Mouse (Mus musculus) c-Kit-positive CD71-positive TER-119-positive erythroid progenitor cells, embryonic 14.5 days (primary cell): ENCODE data around the gene Gm6096.

ENCODE experiments used
- DNase-seq: peaks from one replicate; pipeline ENCODE4 v3.0.0-alpha.2; 2013; ENCODE audit warnings: low spot score

Gm6096 gene

GRCm38 (mm10) chr7:34235602-34236001 is 15.2 kb upstream of the Gm6096 start:
- DNase-seq: no peak

GRCm38 (mm10) chr7:34238086-34238485 is 12.8 kb upstream of the Gm6096 start:
- DNase-seq: no peak

- no peak for DNase-seq
Measured at GRCm38 (mm10) chr7:34242176-34242575, 8.7 kb upstream of the Gm6096 start.

DNA sequence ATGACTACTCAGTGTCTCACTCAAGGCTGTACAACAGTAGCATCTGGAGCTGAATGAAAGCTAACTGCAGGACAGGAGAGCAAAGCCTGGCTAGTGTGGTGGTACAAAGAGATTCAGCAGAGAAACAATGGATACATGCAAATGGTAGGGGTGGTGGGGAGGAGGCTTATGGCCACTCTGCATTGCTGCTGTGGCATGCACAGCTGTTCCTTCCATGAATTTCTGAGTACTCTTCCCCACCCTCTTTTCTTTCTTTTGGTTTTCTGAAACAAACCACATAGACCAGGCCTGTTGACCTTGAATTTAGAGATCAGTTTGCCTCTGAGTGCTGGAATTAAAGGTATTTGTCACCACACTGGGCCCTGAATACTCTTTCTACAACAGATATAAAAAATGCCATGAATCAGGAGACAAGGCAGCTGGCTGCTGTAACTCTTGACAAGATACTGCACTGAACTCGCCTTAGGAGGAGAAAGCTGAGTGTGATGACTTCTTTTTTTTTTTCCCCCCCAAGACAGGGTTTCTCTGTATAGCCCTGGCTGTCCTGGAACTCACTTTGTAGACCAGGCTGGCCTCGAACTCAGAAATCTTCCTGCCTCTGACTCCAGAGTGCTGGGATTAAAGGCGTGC is 3.9 kb upstream of the Gm6096 start:
- DNase-seq: no peak

GRCm38 (mm10) chr7:34252030-34252429 is 1.2 kb downstream of the Gm6096 start:
- no peak for DNase-seq

DNA sequence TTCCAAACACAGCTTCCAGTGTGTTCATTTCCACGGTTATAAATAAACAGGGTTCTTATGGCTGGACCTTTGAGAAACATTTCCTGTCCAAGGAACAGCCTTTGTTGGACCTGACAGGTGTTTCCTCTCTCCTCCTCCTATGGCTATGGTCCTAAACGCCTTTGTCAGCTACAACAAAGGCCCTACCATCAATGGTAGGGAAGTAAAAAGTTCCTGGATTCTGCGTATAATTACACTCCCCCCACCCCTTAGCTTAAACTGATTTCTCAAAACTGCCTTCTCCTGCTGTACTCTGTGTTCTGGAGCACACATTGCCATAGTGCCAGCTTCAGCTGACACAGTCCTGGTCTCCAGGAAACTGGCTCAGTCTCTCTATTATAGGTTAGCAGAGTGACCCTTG is 4.3 kb downstream of the Gm6096 start:
- DNase-seq: no peak

DNA sequence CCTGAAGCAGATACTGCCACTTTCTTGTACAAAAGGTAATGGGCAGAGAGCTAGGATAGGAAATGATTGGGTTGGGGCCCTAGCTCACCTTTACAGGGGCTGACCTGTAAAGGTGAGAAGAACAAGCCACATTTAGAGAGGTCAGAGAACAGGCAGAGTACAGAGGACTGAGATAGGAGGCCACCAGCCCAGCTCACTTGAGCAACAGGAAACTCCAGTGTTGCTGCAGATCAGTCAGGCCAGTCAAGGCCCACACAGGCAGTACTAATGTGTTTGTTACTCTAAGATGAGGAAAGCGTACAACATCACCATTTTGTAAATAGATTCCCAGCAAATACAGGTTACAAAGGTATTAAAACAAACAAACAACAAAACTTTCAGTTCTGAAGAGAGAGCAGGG is 5.1 kb downstream of the Gm6096 start:
- DNase-seq: no peak

- DNase-seq: no peak
Measured at GRCm38 (mm10) chr7:34257279-34257678, 6.4 kb downstream of the Gm6096 start.

- no peak for DNase-seq
Measured at GRCm38 (mm10) chr7:34258407-34258806, 7.6 kb downstream of the Gm6096 start.

- no peak for DNase-seq
Measured at GRCm38 (mm10) chr7:34263437-34263836, 12.6 kb downstream of the Gm6096 start.

DNA sequence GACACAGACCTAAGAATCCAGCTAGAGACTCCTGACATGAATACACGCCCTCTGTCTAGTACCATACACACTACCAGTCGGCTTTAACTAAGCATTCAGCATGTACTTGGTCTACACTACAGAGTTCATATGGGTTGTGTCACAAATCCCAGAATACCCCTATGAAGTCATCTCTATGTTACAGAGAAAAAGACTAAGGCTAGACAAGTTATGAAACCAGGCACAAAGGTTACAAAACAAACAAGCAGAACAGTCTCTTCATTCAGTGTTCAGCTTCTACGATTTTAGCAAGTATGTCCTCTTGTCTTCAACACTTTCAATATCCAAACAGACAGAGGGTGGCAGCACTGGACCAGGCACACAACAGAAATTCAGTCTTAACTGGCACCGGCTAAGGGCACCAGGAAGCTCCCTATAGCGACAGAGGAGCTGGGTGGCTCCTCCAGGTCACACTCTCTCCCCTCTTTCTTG is 15.1 kb downstream of the Gm6096 start:
- peak; percentile 22 for DNase-seq

DNA sequence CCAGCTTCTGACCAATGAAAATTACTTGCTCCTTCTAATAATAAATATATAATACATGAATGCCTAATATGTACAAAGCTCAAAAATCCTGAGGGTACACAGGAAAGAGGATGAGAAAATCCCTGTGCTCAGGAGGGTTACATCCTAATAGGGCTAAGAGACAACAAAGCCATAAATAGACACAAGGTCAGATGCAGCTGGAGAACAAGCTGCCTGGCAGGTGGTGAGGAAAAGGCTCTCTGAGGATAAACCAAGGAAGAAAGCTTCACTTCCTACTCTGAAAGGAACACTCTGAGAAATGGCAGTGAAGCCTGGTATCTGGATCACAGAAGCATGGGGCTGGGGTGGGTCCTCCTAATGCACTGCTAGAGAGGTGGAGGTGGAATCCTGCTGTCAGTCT is 15.6 kb downstream of the Gm6096 start:
- no peak for DNase-seq

DNA sequence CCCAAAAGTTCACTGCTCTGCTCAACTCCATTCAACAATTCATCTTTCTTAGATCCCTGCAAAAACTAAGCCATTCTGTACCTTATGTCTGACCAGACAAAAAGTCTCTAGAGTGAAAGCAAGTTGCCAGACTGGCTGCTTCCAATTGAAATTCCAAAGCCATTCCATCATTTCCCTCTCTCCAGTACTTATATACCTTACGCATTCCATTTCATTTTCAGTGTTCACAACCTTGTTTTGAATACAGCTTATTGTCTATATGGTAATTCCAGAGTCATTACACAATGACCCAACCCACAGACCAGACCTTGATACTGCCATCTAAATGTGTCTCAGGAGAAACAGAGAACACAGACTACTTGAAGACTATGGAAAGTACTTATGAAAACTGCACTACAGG is 17.6 kb downstream of the Gm6096 start:
- DNase-seq: no peak

DNA sequence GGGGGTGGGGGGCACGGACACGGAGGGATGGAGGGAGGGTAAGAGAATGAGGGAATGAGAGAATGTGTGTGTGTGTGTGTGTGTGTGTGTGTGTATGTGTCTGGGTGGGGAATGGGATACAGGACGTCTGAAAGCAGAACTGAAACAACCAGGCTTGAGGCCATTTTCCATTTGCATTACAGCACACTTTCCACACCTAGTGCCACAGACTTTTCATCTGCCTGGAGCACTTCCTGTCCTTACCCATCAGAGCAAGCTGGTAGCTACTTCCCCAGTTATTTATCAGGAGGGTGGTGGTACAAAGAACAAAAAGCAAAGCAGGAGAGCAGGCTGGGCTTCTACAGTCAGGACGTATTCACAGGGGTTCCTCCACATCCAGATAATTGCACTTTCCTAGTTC is 21.6 kb downstream of the Gm6096 start:
- DNase-seq: no peak

DNA sequence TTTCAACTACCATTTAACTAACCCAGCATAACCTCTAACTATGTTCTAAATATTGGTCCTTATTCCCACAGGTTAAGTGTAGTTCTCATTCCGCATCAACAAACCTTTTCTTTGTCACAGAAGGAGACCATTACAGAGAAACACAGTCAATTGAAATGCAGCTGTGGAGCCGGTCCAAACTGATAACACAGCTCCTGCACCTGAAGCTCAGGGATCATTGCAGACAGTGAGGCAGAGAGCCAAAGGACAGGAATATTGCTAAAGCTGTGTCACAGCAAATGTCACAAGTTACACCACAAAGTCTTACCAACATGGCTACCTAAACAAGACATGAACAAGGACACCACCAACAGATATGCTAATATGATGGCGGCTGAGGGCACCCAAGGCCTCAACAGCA is 25.2 kb downstream of the Gm6096 start:
- no peak for DNase-seq

DNA sequence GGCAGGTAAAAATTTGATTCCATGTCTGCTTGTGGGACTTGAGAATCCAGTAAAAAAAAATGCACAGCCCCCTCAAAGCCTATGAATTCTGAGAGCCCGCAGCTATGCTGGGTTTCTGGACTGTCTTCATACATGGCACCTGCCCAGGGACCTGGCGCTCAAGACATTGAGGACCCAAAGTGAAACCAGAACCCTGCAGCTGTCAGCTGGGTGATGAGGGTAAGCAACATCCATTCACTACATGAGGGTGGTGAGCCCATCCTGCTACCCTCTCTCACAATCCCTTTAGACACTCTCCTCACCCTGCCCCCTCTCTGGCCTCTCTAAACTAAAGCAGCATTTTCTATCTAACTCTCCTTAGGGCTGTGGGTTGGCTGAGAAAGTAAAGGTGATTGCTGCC is 26.8 kb downstream of the Gm6096 start:
- DNase-seq: no peak

- no peak for DNase-seq
Measured at GRCm38 (mm10) chr7:34290450-34291151, 39.8 kb downstream of the Gm6096 start.

GRCm38 (mm10) chr7:34291265-34291664 is 40.4 kb downstream of the Gm6096 start:
- DNase-seq: no peak

DNA sequence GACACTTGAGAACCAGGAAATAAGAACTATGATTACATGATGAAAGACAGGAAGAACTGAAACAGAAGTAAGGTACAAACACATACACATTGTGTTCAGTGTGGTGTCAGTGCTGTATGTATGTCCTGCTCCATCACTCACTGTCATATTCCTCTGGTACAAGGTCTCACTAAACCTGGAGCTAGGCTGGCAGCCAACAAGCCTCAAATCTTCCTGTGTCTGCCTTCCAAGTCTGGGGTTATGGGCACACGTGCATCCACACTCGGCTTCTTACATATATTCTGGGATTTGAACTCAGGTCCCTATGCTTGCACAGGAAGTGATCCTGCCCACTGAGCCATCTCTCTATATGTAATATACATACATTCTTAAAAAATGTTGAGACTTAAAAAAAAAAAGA is 41.8 kb downstream of the Gm6096 start:
- DNase-seq: no peak

DNA sequence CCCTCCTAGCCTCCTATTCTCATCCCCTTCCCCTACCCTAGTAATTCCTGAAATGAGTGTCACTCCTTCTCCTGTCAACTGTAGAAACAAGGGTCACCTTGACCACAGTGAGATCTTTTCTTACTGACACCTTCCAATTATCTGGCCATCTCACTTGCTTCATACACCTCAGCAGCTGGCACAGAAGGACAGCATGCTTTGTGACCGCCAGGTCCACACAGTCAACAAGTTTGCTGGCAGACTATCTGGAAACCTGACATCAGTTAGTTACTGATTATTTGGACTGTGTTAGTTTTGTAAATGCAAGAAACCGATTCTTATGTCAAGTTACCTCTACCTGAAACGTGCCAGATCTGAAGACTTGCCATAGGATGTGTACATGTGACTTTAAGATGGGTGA is 45.3 kb downstream of the Gm6096 start:
- DNase-seq: no peak

DNA sequence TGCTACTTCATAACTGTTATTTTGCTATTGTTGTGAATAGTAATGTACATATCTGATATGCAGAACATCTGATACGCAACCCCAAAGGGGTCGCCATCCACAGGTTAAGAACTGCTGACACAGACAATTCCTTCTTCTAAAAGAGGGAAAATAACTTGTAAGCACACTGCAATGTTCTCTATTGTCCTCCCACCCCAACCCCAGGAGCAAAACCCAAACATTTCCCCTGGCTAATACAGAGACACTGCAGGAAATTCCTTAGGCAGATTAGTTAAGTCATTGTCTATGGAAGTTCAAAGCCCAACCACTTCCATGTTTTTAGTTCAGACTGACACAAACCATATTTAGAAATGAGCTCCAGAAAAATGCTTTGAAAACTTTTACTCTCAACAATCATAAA is 48.0 kb downstream of the Gm6096 start:
- no peak for DNase-seq
